23 mouse cellular contexts compared by ENCODE assay signal in the genomic region with DNA sequence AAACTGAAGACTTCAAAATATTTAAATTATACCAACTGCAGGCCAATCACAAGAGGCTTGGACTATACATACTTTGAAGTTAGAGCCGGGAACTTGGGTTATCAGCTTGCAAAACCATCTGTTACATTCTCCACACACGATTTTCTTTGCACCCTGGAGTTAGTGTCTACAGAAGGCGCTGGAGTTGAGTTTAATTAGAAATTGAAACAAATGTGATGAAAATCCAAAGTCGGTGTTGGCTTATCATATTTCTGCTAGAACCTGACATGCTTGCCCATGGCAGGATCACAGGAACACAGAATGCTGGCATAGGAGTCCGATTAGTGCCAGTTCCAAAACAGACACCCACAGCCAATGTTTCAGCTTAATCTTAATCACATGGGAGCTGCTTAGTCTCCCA.
A peak's percentile ranks its signal among the peaks of the same experiment; 100 is the strongest.
DNase-seq lines count a peak whose midpoint lies in the region; ATAC-seq lines count a peak whose summit lies in the region.
"Had no signal": no experiment of that assay in that cellular context is flagged by ENCODE, and none has a peak within 500 bp of the region (broad histone marks: within the 10 kb centered on the region; RNA-seq: fewer than 3 reads in every experiment).

No protein-coding gene starts in this region.

- H3K36me3 ChIP-seq in forebrain, embryonic 15.5 days = no peaks in the 10 kb centered on the region
- H3K36me3 ChIP-seq in forebrain, embryonic 11.5 days (ENCODE audit: control insufficient read depth, insufficient read depth, low read length) = no peaks in the 10 kb centered on the region
- H3K36me3 ChIP-seq in midbrain, embryonic 11.5 days (ENCODE audit: control insufficient read depth, insufficient read depth, low read length) = no peaks in the 10 kb centered on the region
- no peaks in the 10 kb centered on the region for H3K36me3 ChIP-seq in midbrain, embryonic 16.5 days (ENCODE audit: control insufficient read depth, insufficient read depth, low read length)
- no peaks in the 10 kb centered on the region for H3K36me3 ChIP-seq in forebrain, embryonic 16.5 days (ENCODE audit: control insufficient read depth, insufficient read depth)
- H3K36me3 ChIP-seq: embryonic facial prominence, embryonic 12.5 days; heart, embryonic 15.5 days; hindbrain, embryonic 10.5 days; intestine, embryonic 15.5 days had no signal

- no peak overlapping the region for H3K27ac ChIP-seq in forebrain, embryonic 15.5 days (replicated peaks)
- no peak overlapping the region for H3K27ac ChIP-seq in forebrain, embryonic 11.5 days (ENCODE audit: low read depth, low read length)
- no peak overlapping the region for H3K27ac ChIP-seq in midbrain, embryonic 11.5 days (ENCODE audit: low read depth, low read length)
- H3K27ac ChIP-seq in midbrain, embryonic 16.5 days (ENCODE audit: low read length) = no peak overlapping the region
- H3K27ac ChIP-seq in forebrain, embryonic 16.5 days (ENCODE audit: low read length) = no peak overlapping the region
- H3K27ac ChIP-seq: embryonic facial prominence, embryonic 12.5 days; heart, adult 2 months; heart, embryonic 15.5 days; hindbrain, embryonic 10.5 days; hindbrain, embryonic 14.5 days; intestine, embryonic 15.5 days had no signal

- no peak overlapping the region for H3K4me3 ChIP-seq in forebrain, embryonic 15.5 days
- H3K4me3 ChIP-seq in forebrain, embryonic 11.5 days (ENCODE audit: low read depth, low read length) = no peak overlapping the region
- H3K4me3 ChIP-seq in midbrain, embryonic 11.5 days (ENCODE audit: low read depth, low read length) = no peak overlapping the region
- H3K4me3 ChIP-seq in midbrain, embryonic 16.5 days (ENCODE audit: low read depth, low read length) = no peak overlapping the region
- no peak overlapping the region for H3K4me3 ChIP-seq in forebrain, embryonic 16.5 days (replicated peaks; ENCODE audit: low read length)
- H3K4me3 ChIP-seq: embryonic facial prominence, embryonic 12.5 days; heart, adult 2 months; heart, embryonic 15.5 days; hindbrain, embryonic 10.5 days; intestine, embryonic 15.5 days had no signal

- H3K27me3 ChIP-seq in forebrain, embryonic 15.5 days = no peaks in the 10 kb centered on the region
- H3K27me3 ChIP-seq in forebrain, embryonic 11.5 days (ENCODE audit: control insufficient read depth, insufficient read depth, low read length) = no peaks in the 10 kb centered on the region
- no peaks in the 10 kb centered on the region for H3K27me3 ChIP-seq in midbrain, embryonic 11.5 days (ENCODE audit: control insufficient read depth, insufficient read depth, low read length)
- H3K27me3 ChIP-seq in midbrain, embryonic 16.5 days (ENCODE audit: control insufficient read depth, insufficient read depth, low read depth, low read length) = no peaks in the 10 kb centered on the region; the same call in 1 of the 2 replicates
- no peaks in the 10 kb centered on the region for H3K27me3 ChIP-seq in forebrain, embryonic 16.5 days (replicated peaks; ENCODE audit: control insufficient read depth, insufficient read depth, low read length)
- H3K27me3 ChIP-seq: CH12.LX; embryonic facial prominence, embryonic 12.5 days; heart, embryonic 15.5 days; intestine, embryonic 15.5 days had no signal

- H3K4me2 ChIP-seq in forebrain, embryonic 15.5 days (replicated peaks) = no peak overlapping the region
- no peak overlapping the region for H3K4me2 ChIP-seq in forebrain, embryonic 11.5 days (ENCODE audit: low read depth, low read length, severe bottlenecking)
- H3K4me2 ChIP-seq in midbrain, embryonic 11.5 days = no peak overlapping the region
- H3K4me2 ChIP-seq in midbrain, embryonic 16.5 days (ENCODE audit: low read length) = no peak overlapping the region
- no peak overlapping the region for H3K4me2 ChIP-seq in forebrain, embryonic 16.5 days (ENCODE audit: low read length)
- H3K4me2 ChIP-seq: embryonic facial prominence, embryonic 12.5 days; heart, embryonic 11.5 days; heart, embryonic 15.5 days; hindbrain, embryonic 14.5 days; intestine, embryonic 15.5 days had no signal

- H3K9me3 ChIP-seq in forebrain, embryonic 15.5 days = no peaks in the 10 kb centered on the region
- no peaks in the 10 kb centered on the region for H3K9me3 ChIP-seq in forebrain, embryonic 11.5 days (ENCODE audit: control insufficient read depth, low read length)
- H3K9me3 ChIP-seq in midbrain, embryonic 11.5 days (ENCODE audit: control insufficient read depth, low read length) = no peaks in the 10 kb centered on the region
- no peaks in the 10 kb centered on the region for H3K9me3 ChIP-seq in midbrain, embryonic 16.5 days (replicated peaks; ENCODE audit: control insufficient read depth, low read length, poor library complexity, severe bottlenecking)
- no peaks in the 10 kb centered on the region for H3K9me3 ChIP-seq in forebrain, embryonic 16.5 days (ENCODE audit: control insufficient read depth, low read length)
- H3K9me3 ChIP-seq: embryonic facial prominence, embryonic 12.5 days; heart, embryonic 15.5 days; hindbrain, embryonic 10.5 days; intestine, embryonic 15.5 days had no signal

- no peaks in the 10 kb centered on the region for H3K4me1 ChIP-seq in forebrain, embryonic 15.5 days
- no peaks in the 10 kb centered on the region for H3K4me1 ChIP-seq in forebrain, embryonic 11.5 days (replicated peaks; ENCODE audit: control insufficient read depth, insufficient read depth, low read length)
- H3K4me1 ChIP-seq in midbrain, embryonic 11.5 days (ENCODE audit: control insufficient read depth, insufficient read depth, low read length) = no peaks in the 10 kb centered on the region
- no peaks in the 10 kb centered on the region; the same call in 1 of the 2 replicates for H3K4me1 ChIP-seq in midbrain, embryonic 16.5 days (ENCODE audit: control insufficient read depth, insufficient read depth, low read length)
- no peaks in the 10 kb centered on the region; the same call in 1 of the 2 replicates for H3K4me1 ChIP-seq in forebrain, embryonic 16.5 days (replicated peaks; ENCODE audit: control insufficient read depth, insufficient read depth, low read length)
- H3K4me1 ChIP-seq: embryonic facial prominence, embryonic 12.5 days; heart, embryonic 15.5 days; hindbrain, embryonic 10.5 days; intestine, embryonic 15.5 days had no signal

- DNase-seq in forebrain, embryonic 11.5 days (ENCODE audit: low spot score) = no peak
- DNase-seq in midbrain, embryonic 11.5 days (ENCODE audit: low spot score, missing footprints) = peak; percentile 66
- no peak for DNase-seq in thymus, postnatal 10 days (ENCODE audit: low spot score in 2 of 2)
- no peak for DNase-seq in urinary bladder, postnatal 14 days (ENCODE audit: low spot score)
- DNase-seq: adrenal gland, adult 2 months; adrenal gland, postnatal 25 days; cerebellum, adult 11-12 months; cerebellum, adult 9-10 months; cerebellum, postnatal 25 days; gastrocnemius, postnatal 14 days; heart, adult 2 months; heart, postnatal 14 days; kidney, adult 2 months had no signal

- WGBS in forebrain, embryonic 15.5 days = 73% methylated on average over 5 of the region's 5 CpGs
- WGBS in forebrain, embryonic 11.5 days = 87% methylated on average over 5 of the region's 5 CpGs
- 89% methylated on average over 5 of the region's 5 CpGs for WGBS in midbrain, embryonic 11.5 days
- WGBS in midbrain, embryonic 16.5 days = 84% methylated on average over 5 of the region's 5 CpGs
- WGBS in forebrain, embryonic 16.5 days = 62% methylated on average over 5 of the region's 5 CpGs

- ATAC-seq in forebrain, embryonic 15.5 days (replicated peaks) = peak; percentile 76
- no peak for ATAC-seq in forebrain, embryonic 11.5 days (replicated peaks; ENCODE audit: low FRiP score)
- no peak for ATAC-seq in midbrain, embryonic 11.5 days (ENCODE audit: low FRiP score)
- no peak for ATAC-seq in midbrain, embryonic 16.5 days
- peak; percentile 85 for ATAC-seq in forebrain, embryonic 16.5 days
- ATAC-seq: intestine, embryonic 15.5 days had no signal

- H3K9ac ChIP-seq in forebrain, embryonic 15.5 days (replicated peaks) = no peak overlapping the region
- H3K9ac ChIP-seq in forebrain, embryonic 11.5 days (ENCODE audit: low read length) = no peak overlapping the region
- H3K9ac ChIP-seq in midbrain, embryonic 11.5 days (ENCODE audit: low read length) = no peak overlapping the region
- no peak overlapping the region for H3K9ac ChIP-seq in midbrain, embryonic 16.5 days (ENCODE audit: low read depth, low read length)
- H3K9ac ChIP-seq in forebrain, embryonic 16.5 days (replicated peaks; ENCODE audit: low read depth, low read length) = no peak overlapping the region
- H3K9ac ChIP-seq: embryonic facial prominence, embryonic 12.5 days; heart, embryonic 15.5 days; hindbrain, embryonic 14.5 days; intestine, embryonic 15.5 days had no signal

Comparison
In these comparisons a context has a peak if more than half of its experiments do, and no peak if none do; other contexts are left out.
1. ATAC-seq: peak in forebrain, embryonic 15.5 days (single experiment) and forebrain, embryonic 16.5 days (single experiment); none in forebrain, embryonic 11.5 days (single experiment), midbrain, embryonic 11.5 days (single experiment) and midbrain, embryonic 16.5 days (single experiment).